Mouse (Mus musculus) lung, postnatal 36 days (tissue): ENCODE measurements around the gene Tuba1b.
"Not testable (repeated sequence)": the region's sequence is repeated elsewhere in the genome, so short reads cannot be mapped to it uniquely, and the experiment has no call there.

Source experiments
- DNase-seq: peaks from one replicate; pipeline ENCODE4 v3.0.0; 2022; ENCODE audit warnings: mixed read lengths

Tuba1b gene

DNA sequence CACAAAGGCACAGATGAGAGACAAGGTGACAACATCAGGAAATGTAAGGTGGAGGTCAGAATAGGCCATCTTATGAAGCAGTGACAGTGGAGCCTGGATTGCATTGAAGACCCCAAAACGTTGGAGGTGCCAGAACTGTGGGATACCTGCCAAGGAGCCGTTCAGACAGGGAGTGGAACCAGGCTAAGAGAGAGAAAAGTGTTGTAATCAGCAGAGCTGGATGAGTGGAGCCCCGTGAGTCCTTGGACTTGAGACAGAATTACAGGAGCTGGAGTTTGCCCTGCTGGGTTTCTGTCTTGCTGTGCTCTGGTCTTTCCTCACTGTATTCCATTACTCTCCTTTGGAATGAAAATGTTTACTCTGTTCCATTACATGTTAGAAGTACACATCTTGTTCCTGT lies 11.8 kb downstream of the Tuba1b start:
- DNase-seq = peak; percentile 32

DNA sequence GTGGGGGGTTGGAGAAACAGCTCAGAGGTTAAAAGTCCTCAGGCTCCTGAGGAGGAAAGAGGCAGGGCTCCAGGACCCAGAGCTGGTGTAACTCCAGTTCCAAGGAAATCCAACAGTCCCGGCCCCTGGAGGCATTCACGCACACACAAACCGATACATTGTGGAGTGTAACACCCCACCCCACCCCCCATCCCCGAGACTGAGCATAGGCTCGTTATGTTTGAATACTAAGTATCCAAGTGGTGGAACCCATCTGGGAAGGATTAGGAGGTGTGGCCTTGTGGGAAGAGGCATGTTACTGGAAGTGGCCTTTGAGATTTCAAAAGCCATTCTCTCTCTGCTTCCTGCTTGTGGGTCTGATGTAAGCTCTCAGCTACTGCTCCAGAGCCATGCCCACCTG lies 12.9 kb downstream of the Tuba1b start:
- no peak for DNase-seq

DNA sequence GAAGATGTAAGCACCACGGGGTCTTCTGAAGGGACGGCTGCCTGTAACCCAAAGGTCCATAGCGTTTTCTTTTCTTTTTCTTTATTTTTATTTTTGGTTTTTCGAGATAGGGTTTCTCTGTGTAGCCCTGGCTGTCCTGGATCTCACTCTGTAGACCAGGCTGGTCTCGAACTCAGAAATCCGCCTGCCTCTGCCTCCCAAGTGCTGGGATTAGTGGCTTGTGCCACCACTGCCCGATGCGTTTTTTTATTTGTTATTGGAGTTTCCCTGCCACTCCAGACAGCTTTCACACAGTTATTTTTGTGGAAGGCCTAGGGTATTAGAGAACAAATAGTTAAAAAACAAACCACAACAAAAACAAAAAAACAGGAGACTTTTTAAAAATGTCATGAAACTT lies 15.9 kb downstream of the Tuba1b start:
- DNase-seq = not testable (repeated sequence)

DNA sequence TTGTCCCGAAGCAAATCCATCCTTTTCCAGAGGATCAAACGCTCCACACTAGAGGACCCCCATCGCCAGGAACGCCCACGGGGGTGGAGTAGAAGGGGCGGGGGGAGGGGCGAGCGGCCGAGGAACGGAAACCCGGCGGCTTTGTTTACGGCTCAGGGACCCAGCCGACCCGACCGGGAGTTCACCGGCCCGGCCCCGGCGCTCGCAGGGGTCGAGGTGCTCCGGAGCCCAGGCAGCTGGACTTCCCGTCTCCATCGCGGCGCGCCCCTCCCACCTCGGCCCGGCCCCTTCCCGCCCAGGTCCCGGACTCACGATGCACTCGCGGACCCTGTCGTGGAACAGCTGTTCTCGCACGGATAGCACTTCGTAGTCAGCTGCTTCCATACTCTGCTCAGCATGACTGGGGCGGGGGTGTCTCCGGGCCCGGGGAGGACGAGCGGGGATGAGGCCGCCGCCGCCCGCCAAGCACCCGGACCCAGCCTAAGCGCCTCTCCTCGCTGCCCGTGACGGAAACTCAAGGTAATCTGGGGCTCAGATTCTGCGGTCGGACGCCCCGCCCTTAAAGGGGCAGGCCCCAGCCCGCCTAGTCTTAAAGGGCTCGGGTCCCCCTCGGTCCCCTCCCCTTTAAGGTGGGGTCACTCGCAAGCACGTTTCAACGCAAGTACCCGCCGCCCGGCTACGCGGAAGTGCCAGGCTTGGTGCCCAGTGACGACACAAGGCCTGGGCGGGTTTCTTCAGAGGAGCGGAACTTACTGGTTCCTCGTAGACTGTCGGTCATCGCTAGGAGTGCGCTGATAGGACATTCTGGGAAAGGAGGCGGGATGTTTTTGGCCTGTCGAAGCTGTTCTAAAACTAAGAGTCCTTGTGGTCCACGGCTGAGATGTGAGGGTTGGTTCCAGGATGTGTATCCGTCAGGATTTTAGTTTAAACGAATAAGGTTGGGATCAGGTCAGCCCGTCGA lies 16.5 kb downstream of the Tuba1b start, which contains the start of gene Lmbr1l:
Gene Lmbr1l (minus strand): TSS at position 694 of the 961 bp plus-strand sequence.
- DNase-seq = peak; percentile 100

DNA sequence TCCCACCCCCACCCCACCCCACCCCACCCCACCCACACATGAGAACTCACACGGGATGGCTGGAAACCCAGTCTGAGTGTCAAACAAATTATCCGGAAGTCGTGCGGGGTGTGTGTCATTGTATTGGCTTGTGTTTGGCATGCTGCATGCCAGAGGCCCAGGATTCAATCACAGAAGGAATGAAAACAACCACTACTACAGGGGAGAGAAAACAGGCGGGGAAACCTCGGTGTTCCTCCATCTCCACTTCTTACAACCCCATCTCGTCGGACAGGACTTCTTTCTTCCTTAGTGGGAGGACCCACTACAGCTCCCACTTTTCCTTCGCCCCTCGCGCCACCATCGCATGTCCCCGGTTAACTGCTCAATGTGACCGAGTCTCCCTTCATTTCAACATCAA lies 17.3 kb downstream of the Tuba1b start:
- peak; percentile 48 for DNase-seq

DNA sequence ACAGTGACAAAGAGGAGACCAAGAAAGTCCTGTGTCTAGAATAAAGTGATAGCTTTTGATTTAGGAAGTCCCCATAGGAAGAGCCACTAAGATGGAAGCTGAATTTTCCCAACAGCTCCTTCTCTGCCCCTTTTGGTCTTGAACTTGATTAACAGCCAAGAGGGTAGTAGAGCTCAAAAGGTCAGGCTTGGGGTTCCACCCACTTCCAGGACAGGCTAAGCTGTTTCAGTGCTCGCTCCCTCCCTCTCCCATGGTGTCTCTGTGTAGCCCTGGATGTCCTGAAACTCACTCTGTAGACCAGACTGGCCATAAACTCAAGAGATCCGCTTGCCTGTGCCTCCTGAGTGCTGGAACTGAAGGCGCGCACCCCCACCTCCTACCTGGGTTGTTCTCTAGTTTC lies 18.3 kb downstream of the Tuba1b start:
- DNase-seq = no peak

DNA sequence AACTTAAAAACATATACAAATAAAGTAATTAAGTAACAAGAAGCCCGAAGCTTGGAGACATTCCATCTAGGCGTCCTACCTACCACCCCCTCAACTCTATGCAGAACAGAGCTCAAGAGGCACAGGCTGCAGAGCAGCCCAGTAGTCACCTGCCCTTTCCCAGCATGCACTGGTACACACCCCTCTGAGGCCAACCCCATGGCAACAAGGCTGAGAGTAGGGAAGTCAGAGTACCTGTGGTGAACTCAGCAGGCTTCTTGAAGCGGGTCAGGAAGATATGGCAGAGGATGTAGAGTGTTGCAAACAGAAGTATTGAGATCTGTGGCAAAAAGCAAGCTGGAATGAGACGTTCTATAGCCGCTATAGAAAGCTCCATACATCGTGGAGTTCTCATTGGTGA lies 19.5 kb downstream of the Tuba1b start:
- DNase-seq = no peak

DNA sequence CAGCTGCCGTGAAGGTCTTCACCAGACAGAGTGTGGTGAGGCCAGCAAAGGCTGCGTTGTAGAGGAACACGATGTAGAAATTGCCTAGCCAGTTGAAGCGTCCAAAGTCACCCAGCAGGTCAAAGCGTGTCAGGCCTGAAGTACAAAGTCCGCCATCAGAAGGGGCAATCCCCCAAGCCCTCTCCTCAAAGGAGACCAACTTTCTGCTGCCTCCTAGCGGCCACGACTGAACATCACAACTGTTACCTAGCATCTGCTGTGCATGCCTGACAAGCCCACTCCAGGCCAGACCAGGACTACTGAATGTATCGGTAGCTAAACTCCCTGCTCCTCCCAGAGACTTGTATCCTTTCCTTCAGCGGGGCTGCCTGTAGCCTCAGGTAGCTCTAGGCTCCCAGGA lies 29.7 kb downstream of the Tuba1b start:
- DNase-seq = peak; percentile 54

DNA sequence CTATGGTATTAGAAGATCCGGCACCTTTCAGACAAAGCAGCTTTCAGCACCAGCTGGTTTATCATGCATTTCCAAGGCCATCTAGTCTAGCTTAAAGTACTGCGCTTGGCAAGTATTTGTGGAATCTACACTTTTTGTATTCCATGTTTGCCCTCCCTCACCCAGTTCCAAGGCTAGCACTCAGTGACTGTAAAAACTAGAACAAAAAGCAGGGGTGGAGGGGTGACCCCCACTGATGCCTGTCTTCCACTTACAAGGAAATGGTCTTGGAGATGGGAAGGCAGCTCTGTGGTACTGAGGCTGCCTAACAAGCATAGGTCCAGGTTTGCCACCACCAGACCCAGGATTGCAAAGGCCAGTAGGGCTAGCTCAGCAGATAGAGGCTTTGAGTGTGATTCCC lies 31.8 kb downstream of the Tuba1b start:
- no peak for DNase-seq

DNA sequence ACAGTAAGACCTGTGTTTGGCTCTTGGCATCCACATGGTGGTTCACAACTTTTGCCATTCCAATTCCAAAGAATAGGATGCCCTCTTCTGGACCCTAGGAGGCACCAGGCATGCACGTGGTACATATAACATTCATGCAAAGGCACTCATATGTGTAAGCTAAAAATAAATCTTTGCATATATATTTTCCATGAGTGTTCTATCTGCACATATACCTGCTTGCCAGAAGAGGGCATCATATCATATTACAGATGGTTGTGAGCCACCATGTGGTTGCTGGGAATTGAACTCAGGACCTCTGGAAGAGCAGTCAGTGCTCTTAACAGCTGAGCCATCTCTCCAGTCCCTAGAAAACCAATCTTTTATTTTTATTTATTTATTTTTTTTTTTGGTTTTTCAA lies 32.8 kb downstream of the Tuba1b start:
- no peak for DNase-seq

DNA sequence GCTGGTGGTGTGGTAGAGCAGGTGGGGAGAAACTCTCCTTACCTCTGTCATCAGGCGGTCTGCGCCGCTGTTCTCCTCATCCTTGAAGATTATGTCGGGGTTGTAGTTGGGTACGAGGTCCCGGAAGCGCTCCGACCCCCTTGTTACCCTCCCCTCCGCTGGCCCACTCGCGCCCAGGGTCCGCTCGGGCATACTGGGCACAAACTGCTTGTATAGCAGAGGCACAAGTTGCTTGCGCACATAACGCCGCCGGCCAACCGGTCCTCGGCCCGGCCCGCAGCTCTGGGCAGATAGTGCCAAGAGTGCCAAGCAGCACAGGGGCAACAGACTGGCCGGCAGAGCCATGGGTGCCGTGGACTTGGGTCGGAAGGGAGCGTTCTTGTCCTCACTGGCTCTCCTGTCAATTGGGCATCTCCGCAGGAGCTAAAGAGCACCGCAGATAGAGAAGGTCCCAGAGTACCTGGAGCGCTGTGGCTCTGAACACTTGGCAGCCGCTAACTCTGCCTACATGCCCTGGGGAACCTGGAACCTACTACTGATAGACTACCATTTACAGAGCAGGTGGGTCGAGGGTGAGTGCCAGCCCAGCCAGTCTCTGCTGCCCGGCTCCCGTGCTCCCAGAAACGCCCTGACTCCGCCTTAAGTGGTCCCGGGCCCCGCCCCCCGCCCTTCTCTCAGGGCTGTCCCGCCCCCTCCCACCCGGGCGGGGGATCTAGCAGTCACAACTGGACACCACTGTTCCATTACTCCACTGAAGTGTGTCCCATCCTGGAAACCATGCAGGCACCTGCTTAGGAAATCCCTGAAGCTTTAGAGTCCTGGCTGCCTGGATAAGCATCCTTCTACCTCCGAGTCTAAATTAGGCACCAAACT lies 36.2 kb downstream of the Tuba1b start, which contains the start of gene Dhh:
Gene Dhh (minus strand): TSS at position 613 of the 873 bp plus-strand sequence.
- peak; percentile 45 for DNase-seq

DNA sequence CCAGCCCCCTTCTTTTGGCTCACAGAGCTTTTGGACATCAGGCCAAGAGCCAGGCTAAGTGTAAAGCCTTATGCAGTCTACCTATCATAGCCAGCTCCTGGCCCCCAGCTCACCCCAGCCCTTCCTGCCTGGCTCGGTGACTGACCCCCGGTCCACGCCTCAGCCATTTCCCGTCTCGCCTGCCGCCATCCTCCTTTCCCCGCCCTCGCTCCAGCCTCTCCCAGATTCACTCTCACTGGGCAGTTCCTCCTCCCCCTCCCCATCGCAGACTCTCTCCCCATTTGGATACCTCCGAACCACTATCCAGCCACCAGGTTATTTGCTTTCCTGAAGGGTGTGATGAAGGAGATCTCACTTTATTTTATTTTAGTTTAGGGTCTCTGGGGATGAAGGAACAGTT lies 36.9 kb downstream of the Tuba1b start:
- peak; percentile 67 for DNase-seq

DNA sequence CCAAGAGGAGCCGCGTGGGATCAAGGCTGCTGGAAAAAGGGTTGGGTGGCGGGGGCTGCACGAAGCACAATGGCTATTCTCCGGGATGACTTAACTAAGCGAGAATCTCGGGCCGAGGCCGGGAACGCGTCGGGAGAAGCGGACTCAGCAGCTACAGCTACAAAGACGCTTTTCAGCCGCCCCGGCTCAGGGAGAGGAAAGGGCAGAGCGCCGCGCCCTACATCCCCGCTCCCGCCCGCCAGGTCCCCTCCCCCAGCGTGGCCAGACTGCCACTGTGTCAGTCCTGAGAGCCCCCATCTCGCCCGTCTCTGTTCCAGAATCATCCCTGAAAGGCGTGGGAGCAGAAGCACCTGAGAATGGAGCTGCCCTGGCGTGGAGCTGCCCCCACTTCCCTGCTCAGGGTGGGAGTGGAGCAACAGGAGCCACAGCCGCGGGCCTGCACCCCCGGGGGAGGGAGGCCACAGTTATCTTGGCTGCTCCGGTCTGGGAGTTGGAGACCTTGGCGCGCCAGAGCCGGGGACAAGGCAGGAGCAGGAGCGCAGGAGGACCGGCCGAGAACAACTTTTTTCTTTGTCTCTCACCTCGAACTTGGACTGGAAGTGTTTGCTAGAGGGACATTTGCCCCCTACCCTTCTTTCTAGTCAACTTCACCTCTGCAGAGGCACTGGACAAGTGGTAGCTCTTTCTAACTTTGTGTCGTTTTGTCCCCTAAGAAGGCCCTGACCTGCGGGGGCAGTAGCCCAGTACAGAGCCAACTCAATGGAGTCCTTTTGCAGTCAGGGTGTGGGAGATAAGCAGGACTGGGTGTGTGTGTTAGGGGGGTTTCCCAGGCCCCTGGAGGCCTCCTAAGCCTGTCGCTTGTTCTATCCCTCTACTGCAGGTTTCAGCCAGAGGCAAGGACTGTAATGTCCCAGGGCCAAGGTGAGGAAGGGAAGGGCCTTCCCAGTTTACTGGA lies 38.5 kb downstream of the Tuba1b start:
- peak; percentile 63 for DNase-seq

DNA sequence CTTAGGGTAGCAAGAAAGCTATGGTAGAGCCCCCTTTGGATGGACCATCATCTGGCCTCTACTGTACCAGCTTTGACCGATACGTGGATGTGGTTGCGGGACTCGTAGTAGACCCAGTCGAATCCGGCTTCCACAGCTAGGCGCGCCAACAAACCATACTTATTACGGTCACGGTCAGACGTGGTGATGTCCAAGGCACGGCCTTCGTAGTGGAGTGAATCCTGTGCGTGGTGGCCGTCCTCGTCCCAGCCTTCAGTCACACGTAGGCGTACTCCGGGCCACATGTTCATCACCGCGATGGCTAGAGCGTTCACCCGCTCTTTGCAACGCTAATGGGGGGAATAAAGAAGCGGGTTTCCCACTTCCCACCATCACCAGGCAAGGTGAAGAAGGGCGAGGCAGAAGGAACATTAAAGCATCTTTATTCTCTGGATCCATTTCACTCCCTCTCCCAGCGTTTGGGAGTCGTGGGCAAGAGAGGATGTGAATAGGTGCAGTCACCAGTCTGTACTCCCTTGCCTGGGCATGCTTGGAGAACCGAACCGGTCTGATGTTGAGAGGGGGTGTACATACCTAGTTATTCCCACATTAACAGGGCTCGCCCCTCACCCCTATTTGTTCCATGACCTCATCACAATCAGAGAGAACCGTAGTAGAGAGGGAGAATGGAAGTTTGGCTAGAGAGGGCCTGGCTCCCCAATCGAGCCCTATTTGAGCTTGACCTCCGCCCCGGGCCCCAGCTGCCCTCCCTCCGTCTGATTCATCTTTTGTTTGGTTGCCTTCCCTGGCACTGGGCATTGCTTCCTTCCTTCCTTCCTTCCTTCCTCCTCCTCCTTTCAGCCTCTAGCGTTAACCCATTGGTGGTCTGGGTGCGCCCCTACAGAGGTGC lies 39.4 kb downstream of the Tuba1b start:
- peak; percentile 54 for DNase-seq

DNA sequence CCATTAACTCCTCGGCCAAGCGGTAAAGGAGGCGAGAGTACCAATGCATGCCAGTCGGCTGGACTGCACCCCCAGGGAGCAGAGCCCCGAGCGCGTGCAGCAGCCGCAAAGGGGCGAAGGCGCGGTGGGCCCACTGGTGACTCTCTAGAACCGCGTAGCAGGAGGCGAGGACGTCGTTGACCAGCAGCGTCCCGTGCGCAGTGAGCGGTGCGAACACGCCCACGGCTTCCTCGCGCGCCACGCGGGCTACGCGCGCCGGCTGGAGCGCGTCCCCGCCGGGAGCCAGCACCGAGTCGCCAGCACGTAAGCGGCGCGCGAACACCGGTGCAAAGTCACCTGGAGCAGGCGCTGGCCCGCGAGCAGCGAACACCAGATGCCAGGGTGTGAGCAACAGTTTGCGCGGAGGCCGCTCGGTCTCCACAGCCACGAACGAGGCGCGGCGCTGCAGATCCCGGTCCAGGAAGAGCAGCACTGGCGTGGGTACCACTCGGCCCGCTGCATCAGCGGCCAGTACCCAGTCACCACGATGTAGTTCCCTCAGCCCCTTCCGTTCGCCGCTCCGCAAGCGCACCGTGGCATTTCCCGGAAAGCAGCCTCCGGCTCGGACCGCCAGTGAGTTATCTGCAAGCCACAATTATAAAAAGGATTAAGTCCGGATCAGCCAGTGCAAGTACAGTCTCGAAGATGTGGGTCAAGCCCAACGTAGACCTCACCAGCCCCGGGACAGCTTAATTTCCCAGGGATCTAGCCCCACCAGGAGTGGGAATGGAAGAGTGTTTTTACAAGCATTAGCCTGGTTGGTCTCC lies 40.2 kb downstream of the Tuba1b start, which contains the start of gene Rhebl1:
Gene Rhebl1 (minus strand): TSS at position 601 of the 806 bp plus-strand sequence.
- peak; percentile 34 for DNase-seq

DNA sequence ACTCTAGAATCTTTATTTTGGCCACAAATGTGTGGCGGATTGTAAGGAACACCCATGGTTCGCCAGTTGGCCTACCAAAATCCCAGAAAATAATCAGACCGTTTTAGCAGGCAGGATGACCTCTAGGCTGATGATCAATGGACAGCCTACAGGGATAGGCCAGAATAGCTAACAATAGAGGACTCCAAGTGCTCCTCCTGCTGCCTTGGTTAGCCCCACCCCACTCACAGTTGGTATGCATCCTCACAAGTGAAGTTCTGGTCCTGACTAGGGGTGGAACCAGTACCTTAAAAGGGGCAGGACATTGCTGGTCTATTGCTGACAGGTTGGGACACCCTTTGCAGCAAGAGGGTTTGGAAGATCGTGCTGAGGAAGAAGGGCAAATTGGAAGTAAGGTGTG lies 41.3 kb downstream of the Tuba1b start:
- no peak for DNase-seq

DNA sequence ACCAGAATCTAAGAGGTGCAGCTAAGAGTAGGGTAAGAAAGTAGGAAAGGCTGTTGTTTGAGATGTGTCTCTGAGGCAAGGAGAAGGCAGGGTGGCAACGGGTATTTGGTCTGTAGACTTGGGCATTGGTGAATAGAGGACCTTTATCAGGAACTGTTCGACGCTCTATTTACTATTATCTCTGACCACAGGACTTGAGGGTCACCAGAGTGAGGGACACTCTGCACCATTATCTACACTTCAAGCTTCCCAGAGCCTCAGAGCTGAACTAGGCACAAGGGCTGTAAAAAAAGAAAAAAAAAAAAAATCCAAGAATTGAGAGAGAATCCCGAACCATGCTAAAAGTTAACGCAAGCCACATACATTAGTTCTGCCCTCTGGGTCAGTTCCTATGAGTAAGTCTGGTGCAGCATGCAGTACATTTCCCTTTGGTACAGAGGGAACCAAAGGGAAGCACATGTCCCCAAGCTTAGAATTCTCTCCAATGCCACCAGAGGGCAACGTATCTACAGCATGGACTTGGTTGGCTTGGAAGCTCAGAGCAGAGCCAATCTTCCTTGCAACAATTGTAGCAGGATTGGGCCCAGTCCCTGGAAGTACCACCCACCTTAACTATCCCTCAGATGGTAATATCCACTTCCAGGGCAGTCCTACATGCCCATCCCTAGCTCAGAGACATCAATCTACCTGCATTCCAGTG lies 42.3 kb downstream of the Tuba1b start:
- DNase-seq = peak; percentile 92

DNA sequence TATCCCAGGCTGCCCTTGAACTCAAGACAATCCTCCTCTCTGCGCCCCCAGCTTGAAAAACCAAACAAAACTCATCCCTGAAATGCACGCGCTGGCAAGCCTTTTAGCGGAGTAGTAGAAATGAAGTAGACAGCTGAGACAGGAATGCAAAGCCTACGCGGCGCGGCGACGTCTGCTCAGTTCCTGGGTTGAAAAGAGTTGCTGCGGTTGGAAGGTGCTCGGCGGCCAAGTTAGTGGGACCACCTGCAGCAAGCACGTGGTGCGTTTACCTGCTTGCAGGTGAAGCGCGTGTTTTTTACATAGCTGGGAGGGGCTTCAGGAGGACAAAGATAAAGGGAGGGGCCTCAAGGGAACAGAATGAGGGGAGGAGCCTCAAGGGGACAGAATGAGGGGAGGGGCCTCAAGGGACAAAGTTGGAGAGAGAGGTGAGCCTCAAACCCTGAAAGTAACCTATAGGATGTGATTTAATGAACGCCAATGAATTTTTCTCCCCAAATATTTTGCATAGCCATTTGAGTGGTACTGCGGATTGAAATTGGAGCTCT lies 43.1 kb downstream of the Tuba1b start:
- DNase-seq = no peak

DNA sequence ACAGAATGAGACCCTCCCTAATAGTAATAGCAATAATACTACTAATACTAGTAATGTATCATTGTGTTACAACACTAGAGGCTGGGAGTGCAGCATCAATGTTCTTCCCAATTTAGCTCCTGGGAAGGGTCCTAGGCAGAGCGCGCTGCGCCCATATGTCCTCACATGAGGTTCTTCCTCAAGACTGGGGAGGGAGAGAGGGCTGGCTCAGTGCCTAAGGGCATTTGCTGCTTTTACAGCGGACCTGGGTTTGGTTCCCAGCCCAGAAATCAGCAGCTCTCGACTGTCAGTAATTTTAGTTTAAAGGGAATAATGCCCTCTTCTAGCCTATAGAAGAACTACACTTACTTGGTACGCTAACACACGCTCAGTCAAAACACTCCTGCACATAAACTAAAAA lies 46.8 kb downstream of the Tuba1b start:
- DNase-seq = no peak
